Mouse (Mus musculus) left cerebral cortex, postnatal 36 days (tissue): ENCODE measurements around the gene S100a10. TPM values are rescaled to one million over a fixed set of nuclear protein-coding genes. Genes with fewer than 3 reads are reported as not detected.

Experiments
- total RNA-seq, 2 experiments: library from RNA; stranded (reverse); gene quantifications; 2 replicates each; pipeline ENCODE4 v1.2.3; 2021

S100a10 gene
- total RNA-seq, 2 experiments from 2014 or later: 32.5 to 40.0 TPM

Other genes starting within 250 kb of the S100a10 start
- not detected for gene Hrnr, start 235.3 kb upstream of the S100a10 start, total RNA-seq
- gene Rptn, start 161.4 kb upstream of the S100a10 start, total RNA-seq: not detected
- gene Tchh, start 112.8 kb upstream of the S100a10 start, total RNA-seq: 1 to 10 TPM; 2.0 to 2.3 TPM
- gene Tchhl1, start 86.3 kb upstream of the S100a10 start, total RNA-seq: not detected
- 1 to 10 TPM; 7.0 to 9.9 TPM for gene S100a11, start 34.6 kb upstream of the S100a10 start, total RNA-seq
- gene Tdpoz2, start 97.6 kb downstream of the S100a10 start, total RNA-seq: not detected
- gene Tdpoz1, start 121.2 kb downstream of the S100a10 start, total RNA-seq: not detected
- not detected for gene Gm37596, start 138.0 kb downstream of the S100a10 start, total RNA-seq
- gene Gm5773, start 217.9 kb downstream of the S100a10 start, total RNA-seq: not detected
- not detected for gene Tdpoz4, start 241.3 kb downstream of the S100a10 start, total RNA-seq